Mouse (Mus musculus): ENCODE data around the gene Cers3.

The Cers3 gene

DNA sequence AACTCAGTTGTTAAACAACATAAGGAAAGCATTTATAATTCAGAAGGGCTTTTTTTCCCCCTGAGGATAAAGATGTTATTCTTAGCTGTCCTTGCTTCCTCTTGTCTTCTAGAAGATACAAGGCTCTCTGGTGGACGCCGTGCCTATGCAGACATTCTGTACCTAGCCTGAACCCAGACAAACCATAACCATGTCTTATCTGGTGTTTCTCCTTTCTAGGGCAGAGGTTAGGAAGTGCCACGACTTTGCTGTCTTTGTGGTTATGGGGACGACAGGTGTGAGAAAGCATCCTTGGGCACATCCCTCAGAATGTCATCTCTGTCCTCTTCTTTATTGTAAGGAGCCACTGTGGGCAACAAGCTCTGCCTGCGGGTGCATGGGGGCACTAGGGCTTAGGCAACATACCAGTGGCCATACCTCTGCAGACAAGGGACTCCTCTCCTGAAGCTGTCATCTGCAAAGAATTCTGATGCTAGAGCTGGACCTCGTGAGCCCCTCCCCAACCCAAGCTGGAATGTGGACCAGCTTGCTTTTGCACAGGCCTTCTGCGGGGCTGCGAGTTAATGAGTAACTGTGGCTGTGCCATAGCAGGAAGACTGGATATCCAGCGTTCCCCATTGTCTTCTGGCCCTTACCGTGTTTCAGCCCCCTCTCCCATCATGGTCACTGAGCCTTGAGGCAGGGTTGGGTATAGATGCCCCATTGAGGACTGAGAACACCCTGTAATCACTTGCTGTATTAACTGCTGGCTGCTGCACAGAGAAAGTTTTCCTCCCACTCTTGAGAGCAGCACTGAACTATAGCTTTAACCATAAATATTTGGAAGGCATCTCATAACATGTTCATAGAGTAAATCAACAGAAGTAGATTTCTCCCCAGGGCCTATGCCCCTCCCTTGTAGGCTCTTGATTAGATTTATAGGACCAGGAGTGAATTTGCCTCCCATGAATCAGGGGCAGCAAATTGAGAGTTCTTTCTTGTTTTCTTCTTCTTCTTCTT lies 36.9 kb downstream of the Cers3 start:
- DNase-seq (ENCODE audit: low read depth, low spot score) = no peak

DNA sequence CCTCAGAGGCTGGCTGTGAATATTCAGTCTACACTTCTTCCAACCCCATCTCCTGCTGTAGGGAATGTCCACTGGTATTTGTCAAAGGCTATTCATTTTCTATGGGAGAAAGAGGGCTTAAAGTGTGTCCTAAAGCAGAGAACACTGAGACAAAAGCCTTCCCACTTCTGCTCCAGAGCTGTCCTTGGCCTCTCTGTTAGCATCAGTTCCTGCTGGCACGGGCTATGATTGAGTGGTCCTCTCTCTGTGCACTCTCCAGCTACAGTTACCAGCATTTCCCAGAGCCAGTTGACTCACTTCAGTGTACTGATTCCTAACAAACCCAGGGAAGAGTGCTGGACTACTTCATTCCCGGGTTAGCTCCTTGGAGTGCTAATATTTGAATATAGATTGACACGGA lies 43.2 kb downstream of the Cers3 start:
- no peak for DNase-seq (ENCODE audit: low read depth, low spot score)

DNA sequence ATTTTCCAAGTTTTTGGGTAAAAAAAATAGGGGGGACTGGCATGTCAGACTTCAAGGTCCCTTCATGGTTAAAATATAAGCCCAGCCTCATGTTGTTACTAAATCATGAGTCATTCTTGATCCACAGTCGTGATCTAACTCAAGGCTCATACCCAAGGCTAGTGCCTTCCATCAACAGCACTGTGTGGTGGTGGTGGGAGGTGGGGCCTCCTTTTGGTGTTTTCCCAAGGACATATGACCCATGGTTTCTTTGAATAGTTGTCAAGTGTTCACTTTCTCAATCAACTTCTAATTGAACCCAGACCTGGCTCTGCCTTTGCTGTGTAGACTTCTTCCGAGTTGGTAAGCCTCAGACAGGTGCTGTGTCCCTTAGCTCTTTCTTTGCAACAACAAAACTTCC lies 44.5 kb downstream of the Cers3 start:
- DNase-seq (ENCODE audit: low read depth, low spot score) = no peak

DNA sequence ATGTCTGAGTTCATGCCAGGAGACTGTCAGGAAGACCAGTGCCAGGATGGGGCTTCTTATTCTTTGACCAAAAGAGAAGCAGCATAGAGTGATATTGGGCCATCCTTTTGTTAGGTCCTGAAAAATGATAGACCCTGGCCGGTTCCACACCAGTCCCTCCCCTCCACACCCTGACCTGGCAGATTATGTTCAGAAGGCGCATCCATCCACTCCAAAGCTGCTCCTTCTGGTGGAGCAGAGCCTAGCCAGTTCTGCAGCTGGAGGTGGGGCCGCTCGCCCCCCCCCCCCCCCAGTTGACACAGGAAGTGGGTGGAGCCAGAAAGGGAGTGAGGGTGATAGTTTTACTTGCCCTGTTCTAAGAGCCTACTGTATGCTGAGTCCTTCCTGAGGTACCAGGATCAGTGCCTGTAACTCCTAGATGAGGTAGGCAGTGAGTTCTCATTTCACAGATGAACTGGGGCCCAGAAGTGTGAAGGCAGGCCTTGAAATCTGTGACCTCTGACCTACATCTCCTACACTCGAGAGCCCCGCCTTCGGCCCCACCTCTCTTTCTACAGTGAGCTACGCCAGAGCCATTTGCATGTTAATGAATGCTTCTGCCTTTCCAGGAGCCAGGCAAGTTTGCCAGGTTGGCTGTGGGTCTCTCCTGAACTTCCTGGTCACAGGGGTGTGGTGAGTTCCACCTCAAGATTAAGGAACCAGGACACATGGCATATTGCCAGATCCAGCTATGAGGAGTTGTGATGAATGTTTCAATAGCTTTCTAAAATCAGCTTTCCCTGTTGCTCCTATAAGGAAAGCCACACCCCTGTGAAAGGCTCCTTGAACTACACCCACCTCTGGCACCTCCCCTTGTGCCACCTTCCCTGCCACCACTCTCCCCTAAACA lies 46.8 kb downstream of the Cers3 start:
- DNase-seq (ENCODE audit: low read depth, low spot score) = no peak

DNA sequence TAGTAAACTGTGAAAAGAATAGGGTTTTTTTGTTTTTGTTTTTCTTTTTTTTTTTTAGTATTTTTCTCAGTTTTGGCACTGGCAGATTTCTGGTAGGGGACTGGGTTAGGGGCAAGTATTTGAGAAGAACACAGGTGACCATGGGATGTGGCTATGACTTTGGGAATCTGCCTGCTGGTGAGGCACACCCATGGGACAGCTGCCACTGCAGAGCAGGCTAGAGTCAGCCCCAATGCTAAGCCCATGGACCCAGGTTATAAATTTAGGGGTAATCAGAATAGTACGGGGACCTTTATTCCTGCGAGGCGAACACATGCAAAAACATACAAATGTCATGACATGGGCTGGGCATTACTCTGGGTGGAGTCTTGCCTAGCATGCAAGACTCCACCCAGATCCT lies 47.7 kb downstream of the Cers3 start:
- DNase-seq (ENCODE audit: low read depth, low spot score) = no peak

DNA sequence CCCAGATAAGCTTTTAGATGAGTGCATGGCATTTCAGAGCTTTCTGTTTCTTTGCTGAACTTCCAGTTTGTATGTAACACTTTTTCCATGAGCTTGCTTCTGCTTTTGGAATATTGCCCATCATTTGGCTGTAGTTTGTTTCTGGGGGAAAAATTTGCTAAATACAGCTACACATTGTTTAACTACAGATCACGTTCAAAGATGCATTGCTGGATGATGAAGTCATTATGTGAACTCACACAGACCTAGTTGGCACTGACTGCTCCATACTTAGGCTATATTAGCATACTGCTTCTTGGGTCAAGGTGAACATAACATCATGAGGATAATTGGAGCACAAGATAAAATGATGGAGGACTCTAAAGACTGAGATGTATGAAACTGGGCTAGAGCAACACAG lies 53.6 kb downstream of the Cers3 start:
- DNase-seq (ENCODE audit: low read depth, low spot score) = no peak

DNA sequence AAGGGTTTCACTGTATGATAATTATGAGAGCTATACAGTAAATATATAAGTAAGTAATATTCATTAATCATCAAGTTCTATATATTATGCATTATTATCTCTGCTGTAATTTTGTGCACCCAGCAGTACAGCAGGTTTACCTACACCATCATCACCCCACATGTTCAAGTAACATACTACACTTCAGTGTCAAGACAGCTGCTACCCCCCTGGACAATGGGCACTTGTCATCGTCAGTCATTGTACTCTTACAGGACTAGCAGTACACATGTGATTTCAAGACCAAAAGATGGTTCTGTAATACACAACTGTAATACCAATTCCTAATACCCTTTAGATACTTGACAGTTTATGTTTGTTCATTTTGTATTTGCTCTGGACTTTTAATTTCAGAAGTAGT lies 54.0 kb downstream of the Cers3 start:
- DNase-seq (ENCODE audit: low read depth, low spot score) = no peak

DNA sequence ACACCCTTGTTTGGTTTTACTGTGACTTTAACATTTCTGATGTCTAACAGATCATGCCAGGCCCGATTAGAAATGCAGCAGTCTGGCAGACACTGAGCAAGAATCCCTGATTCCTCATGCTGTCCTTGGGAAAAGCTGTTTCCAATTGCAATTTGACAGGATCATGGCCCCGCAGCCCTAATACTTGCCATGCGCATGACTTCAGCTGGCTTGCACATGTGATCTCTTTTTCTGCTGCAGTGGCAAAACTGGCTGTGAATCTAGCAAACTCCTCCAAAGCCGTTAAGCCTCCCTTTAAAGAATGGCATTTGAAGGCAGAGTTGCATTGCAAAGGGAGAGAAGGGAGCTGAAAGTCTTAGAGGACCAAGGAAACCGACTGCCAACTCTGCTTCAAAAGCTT lies 55.5 kb downstream of the Cers3 start:
- no peak for DNase-seq (ENCODE audit: low read depth, low spot score)

DNA sequence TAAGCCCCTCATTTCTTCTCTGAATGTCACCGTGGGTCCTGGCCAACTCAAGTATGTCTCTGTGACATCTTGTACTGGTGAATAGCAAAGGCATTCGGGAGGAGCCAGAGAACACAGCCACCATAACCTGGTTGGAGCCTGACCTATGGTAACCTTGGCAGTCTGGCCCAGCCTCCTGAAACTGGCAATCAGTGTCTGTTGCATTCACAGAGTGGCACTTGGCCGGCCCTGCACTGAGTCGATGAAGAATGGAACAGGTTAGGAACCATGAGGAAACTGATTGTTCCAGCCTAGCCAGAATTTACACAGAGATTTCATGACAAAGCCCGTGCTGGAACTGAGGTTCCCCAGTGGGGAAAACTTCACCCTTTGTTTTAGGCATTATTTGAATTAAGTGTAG lies 57.5 kb downstream of the Cers3 start:
- DNase-seq (ENCODE audit: low read depth, low spot score) = no peak

DNA sequence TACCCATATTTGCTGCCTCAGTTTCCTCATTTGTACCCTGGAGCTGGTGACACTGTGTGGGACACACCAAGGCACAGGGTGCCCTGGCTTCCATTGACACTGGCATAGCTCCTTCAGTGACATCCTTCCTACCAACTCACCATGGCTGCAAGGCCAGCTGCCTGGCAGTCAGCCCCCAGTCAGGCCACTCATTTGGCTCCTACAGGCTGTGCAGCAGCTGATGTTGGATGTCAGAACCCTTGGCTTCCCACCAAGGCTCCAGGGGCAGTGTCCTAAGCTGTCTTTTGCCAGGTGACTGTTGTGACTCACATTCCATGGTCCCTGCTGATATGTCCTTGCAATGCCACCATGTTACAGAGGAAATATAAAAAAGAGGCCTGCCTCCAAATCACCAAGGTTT lies 58.5 kb downstream of the Cers3 start:
- DNase-seq (ENCODE audit: low read depth, low spot score) = no peak

DNA sequence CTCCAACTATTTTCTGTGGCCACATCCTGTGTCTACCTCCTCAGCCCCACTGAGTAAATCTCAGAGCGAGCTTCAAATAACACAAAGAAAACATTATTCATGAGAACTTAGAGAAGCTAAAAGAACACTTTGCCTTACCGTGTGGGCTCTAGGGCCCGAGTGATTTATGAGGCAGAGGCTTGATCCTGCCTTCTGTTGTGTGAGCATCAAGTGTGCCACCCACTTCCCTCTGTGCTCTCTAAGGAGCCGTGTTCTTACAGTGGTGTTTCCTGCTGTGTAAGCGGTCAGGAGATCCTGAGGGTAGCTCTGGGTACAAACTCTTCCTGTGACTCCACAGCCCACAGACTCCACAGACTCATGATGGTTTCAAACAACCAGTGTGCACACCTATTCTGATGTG lies 60.5 kb downstream of the Cers3 start:
- DNase-seq (ENCODE audit: low read depth, low spot score) = no peak

DNA sequence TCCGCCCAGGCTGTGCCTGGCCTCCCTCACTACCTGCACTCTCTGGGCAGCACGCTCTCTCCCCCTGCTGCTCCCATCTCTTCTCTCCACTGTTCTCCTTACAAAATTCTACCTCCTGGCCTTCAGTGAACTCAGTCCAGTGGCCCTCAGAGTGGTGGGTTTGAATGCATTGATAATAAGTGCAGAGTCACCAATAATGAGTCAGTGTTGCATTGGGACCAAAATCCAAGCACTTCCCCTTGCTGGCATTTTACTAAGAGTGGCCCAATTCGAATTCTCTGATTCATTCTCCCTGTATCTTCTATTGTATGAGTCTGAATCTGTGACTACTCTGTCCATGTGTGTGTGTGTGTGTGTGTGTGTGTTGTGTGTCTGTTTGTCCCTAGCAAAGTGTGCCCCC lies 63.5 kb downstream of the Cers3 start:
- DNase-seq (ENCODE audit: low read depth, low spot score) = no peak

DNA sequence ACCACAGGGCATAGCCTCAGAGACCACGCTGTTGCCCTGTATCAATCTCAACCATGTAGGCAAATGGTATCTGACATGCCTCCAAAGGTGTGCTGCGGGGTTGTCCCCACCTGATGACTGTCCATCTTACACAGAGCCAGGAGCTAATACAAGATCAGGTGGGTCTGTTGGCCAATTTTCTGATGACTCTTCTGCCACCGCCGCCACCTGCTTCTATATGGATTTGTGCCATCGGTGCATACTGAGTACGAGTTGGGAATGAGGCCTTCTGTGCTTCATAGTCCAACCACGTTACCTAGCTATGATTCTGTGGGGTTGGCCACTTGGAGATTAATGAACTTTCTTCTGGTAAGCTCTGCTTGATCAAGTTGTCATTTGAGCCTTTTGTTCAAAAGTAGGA lies 67.1 kb downstream of the Cers3 start:
- no peak for DNase-seq (ENCODE audit: low read depth, low spot score)

DNA sequence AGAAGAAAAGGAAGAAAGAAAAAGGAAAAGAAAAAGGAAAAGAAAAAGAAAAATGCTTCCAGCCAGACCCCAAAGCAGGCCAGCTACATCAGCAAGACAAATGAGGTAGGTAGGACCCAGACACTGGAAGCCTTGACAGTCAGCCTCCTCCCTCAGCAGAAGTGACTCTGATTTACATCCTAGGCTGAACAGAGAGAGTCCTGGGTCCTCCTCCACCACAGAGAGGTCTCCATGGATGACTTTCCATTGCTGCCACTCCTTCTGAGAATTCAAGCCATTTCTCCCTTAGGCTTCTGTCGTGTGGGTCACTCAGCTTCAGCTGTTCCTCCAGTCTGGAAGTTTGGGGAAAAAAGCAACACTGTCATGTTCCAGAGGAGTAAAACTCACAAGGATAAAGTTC lies 68.0 kb downstream of the Cers3 start:
- DNase-seq (ENCODE audit: low read depth, low spot score) = no peak

DNA sequence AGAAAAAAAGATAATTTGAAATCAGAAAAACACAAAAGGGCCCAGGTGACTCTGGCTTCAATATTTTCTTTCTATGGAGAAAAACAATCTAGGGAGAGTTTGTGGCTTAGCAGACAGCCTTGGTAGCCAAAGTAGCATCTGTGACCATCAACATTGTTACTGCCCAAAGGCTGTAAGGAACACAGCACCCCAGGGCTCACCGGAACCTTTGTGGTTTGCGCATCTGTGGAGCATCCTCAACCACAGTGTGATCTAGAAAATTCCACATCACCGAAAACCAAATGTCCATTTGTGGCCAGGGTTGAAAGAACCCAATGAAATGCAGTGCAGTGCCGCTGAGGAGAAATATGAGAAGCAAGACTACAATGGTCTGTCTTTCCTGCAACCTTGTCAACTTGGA lies 69.0 kb downstream of the Cers3 start:
- DNase-seq (ENCODE audit: low read depth, low spot score) = no peak

DNA sequence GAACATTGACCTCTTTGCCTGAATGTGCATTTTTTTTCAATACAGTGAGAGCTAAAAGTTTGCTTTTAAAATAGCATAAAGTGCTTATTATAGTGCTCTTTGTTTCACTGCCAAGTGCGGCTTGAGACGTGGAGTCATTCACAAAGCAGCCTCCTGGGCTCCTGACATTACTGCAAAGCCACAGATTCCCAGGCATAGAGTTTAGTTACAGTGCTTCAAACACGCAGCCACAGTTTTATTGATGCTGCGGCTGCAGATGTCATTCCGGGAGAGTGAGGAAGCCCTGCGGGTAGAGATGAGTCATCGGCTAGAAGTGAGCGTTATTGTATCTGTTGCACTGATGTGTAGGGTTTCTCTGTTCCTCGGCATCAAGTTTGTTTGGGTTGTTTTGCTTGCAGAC lies 69.4 kb downstream of the Cers3 start:
- no peak for DNase-seq (ENCODE audit: low read depth, low spot score)

DNA sequence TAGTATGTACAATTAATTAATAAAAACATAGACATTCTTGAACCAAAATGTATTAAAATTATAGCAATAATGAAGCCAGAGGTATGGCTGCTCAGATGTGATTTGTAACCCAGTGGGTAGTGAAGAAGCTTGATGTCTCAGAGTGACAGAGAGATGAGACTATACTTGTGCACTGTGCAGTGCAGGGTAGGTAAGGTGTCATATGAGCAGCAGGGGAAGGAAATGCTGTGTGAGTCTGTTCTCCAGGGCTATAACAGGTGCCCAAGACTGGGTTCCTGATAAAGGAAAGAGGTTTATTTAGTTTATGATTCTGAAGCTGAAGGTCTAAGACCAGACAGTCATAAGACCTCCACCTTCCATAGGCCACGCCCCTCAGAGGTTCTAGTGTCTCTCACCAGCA lies 69.9 kb downstream of the Cers3 start:
- DNase-seq (ENCODE audit: low read depth, low spot score) = no peak

DNA sequence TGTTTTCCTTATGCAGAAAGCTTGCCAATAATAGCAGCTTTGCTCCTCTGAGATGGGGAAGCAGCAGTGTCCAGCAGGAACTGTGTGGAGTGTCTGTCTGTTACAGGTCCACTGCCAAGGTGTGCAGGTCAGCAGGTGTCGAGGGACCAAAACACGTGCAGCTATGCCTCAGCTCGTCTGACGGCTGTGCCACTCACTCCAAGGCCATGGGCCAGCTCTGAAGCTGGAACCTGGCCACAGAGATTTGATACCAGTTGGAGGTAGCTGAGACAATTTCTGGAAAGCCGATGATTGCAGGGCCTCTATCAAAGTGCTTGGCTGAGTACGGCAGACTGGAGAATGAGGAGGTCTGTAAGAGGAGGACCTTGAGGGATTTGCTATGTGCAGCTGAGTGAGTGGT lies 72.2 kb downstream of the Cers3 start:
- no peak for DNase-seq (ENCODE audit: low read depth, low spot score)

DNA sequence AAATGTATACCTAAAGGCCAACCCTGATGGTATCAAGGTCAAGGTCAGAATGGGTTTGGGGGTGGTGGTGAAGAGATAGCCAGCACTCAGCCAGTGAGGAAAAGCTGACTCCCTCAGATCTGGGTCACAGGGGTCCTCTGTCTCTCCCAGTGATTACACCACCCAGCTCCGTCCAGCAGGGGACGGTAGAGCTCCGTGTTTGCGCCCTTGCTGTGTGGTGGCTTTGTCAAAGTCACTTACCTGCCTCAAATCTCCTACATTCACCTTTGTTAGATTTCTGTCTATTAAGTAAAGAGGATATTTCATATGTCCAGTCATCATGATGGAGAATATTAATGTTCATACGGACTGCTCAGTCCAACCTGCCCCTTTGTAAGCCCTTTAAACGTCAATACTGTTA lies 76.7 kb downstream of the Cers3 start:
- DNase-seq (ENCODE audit: low read depth, low spot score) = no peak

DNA sequence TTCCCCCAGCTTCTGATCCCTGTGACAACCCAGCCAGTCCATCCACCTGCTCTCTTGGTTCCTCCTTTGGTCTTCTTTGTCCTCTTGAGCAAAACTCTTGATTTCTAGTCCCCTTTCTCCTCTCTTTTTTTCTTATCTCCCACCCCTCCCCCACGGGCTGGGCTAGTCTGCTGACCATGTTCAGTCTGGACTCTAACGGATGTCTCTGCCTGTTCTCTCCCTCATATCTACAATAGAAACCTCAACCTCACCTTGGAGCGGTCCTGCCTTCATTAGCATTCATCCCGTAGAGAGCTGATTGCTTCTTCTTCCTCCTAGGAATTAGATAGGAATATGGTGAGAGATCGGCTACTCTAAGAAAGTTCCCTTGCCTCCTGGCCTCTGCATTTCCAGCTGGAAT lies 87.5 kb downstream of the Cers3 start:
- DNase-seq (ENCODE audit: low read depth, low spot score) = no peak

DNA sequence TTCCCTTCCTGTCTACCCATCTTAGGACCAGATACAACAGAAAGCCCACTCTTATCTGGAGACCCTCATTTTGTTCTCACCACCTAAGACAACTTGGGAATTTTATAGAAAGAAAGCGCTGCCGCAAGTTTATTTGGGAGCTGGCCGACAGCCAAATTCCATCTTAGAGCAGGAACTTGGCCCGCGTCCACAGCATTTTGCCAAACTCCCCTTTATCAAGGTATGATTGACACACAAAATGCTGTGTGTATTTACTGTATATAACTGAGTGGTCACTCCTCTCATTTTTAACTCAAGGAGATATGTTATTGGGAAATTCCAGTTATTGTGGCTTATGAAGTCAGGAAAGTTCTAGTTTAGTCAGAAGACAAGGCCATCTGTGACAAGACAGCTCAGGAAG lies 88.0 kb downstream of the Cers3 start:
- no peak for DNase-seq (ENCODE audit: low read depth, low spot score)

DNA sequence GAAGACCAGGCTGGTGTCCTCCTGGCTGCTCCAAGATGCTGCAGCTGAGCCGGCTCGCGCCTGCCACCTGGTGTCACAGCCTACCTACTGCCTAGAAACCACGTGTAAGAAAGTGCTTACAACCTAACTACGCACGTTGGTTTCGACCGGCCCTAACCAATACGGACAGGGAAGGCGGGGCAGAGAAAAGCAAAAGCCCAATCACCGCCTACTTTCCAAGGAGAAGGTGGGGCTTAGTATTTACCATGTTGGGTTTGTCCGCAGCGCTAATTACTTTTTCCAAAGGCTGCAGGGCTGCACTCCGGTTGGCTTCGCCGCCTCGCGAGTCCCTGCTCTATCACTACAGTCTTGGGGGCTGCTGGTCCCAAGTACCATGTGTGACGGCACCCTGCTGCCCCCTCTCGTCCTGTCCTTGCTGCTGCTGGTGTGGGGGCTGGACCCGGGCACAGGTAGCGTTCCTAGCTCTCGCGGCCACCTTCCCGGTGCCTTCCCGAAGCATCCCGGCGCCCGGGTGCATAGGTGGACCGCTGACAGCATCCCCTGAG lies 96.2 kb downstream of the Cers3 start, which contains the start of gene Adamts17:
Gene Adamts17 (plus strand): TSS at position 273 of the 545 bp plus-strand sequence.
- peak; percentile 89 for DNase-seq (ENCODE audit: low read depth, low spot score)

All from embryo, embryonic 11.5 days (tissue).